9 mouse cellular contexts compared by ENCODE assay signal in the genomic region with DNA sequence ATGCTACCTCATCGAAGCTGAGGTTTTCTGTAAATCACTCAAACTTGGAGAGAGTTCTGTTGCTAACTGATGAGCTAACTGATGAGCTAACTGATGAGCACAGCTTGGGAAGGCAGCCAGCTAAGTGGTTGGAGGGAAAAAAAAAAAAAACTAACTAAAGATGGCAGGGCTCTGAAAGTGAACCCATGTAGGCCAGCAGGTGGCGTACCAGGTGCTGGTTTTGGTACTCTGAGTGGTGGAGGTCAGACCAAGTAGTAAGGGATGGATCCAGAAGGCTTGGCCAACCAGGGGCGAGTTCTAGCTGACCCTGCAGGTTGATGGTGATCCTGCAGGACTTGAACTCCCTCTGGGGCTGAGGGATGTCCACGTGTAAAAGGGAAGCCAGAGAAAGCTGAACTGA.
DNase-seq lines count a peak whose midpoint lies in the region.
"Had no signal": no experiment of that assay in that cellular context is flagged by ENCODE, and none has a peak within 500 bp of the region (broad histone marks: within the 10 kb centered on the region; RNA-seq: fewer than 3 reads in every experiment).

No protein-coding gene starts in this region.

- DNase-seq in cerebellum, postnatal 10 days = peak; percentile 45 to 50
- no peak for DNase-seq in cerebellum, adult 9-11 months
- peak; percentile 12 for DNase-seq in urinary bladder, postnatal 25 days (ENCODE audit: low spot score)
- DNase-seq in urinary bladder, postnatal 10 days (ENCODE audit: low spot score) = no peak
- peak; percentile 20 for DNase-seq in forelimb bud, embryonic 11.5 days (ENCODE audit: low read depth, low spot score)
- DNase-seq in limb, embryonic 10.5 days (ENCODE audit: low spot score) = peak; percentile 46
- DNase-seq in natural killer cell, adult 2 months (ENCODE audit: low spot score in 2 of 2) = peak; percentile 71 to 84
- DNase-seq in thymus, postnatal 4 days = peak; percentile 90

- no peaks in the 10 kb centered on the region for H3K36me3 ChIP-seq in limb, embryonic 10.5 days

- no peaks in the 10 kb centered on the region for H3K9me3 ChIP-seq in limb, embryonic 10.5 days (replicated peaks)

- H3K4me3 ChIP-seq in limb, embryonic 10.5 days = no peak overlapping the region
- H3K4me3 ChIP-seq: myocyte had no signal

- no peaks in the 10 kb centered on the region for H3K27me3 ChIP-seq in limb, embryonic 10.5 days (ENCODE audit: low read depth, poor library complexity, severe bottlenecking)

- WGBS in limb, embryonic 10.5 days = 42% methylated on average over 4 of the region's 4 CpGs

- no peak overlapping the region for H3K27ac ChIP-seq in limb, embryonic 10.5 days

- no peaks in the 10 kb centered on the region for H3K4me1 ChIP-seq in limb, embryonic 10.5 days

Comparison
In these comparisons a context has a peak if more than half of its experiments do, and no peak if none do; other contexts are left out.
1. DNase-seq: peak in cerebellum, postnatal 10 days (2 of 2), urinary bladder, postnatal 25 days (single experiment), forelimb bud, embryonic 11.5 days (single experiment), limb, embryonic 10.5 days (single experiment), natural killer cell, adult 2 months (2 of 2) and thymus, postnatal 4 days (single experiment); none in cerebellum, adult 9-11 months (single experiment) and urinary bladder, postnatal 10 days (single experiment).